ENCODE assay signal across 15 mouse cellular contexts in genomic region chr9:78104973-78105372, GRCm38 (mm10). TPM values are rescaled to one million over a fixed set of nuclear protein-coding genes. Genes with fewer than 3 reads are reported as not detected.
DNase-seq lines count a peak whose midpoint lies in the region; ATAC-seq lines count a peak whose summit lies in the region.
"Had no signal": no experiment of that assay in that cellular context is flagged by ENCODE, and none has a peak within 500 bp of the region (broad histone marks: within the 10 kb centered on the region; RNA-seq: fewer than 3 reads in every experiment).

No protein-coding gene starts in this region.

- peak overlapping the region; percentile 100 for H3K9ac ChIP-seq in liver, embryonic 13.5 days
- H3K9ac ChIP-seq: embryonic facial prominence, embryonic 15.5 days had no signal

- peak overlapping the region; percentile 99 for H3K27ac ChIP-seq in liver, embryonic 13.5 days
- H3K27ac ChIP-seq: embryonic facial prominence, embryonic 15.5 days; hindbrain, postnatal 0 days; macrophage had no signal

- no peaks in the 10 kb centered on the region for H3K27me3 ChIP-seq in liver, embryonic 13.5 days
- H3K27me3 ChIP-seq: embryonic facial prominence, embryonic 15.5 days had no signal

- H3K4me3 ChIP-seq in liver, embryonic 13.5 days (replicated peaks), result peak overlapping the region; percentile 99
- H3K4me3 ChIP-seq: embryonic facial prominence, embryonic 15.5 days had no signal

- peak; percentile 34 for ATAC-seq in liver, embryonic 13.5 days (ENCODE audit: low read depth)
- ATAC-seq: hindbrain, postnatal 0 days had no signal

- WGBS in liver, embryonic 13.5 days (ENCODE audit: insufficient replicate concordance), result 18% methylated on average over 6 of the region's 6 CpGs

- H3K36me3 ChIP-seq in liver, embryonic 13.5 days, result peaks cover 47% of the 10 kb centered on the region

- peak; percentile 74 for DNase-seq in adrenal gland, adult 2 months
- DNase-seq in adrenal gland, postnatal 4 days (ENCODE audit: low spot score in 2 of 2), result no peak
- peak; percentile 18 for DNase-seq in spleen, adult 12 weeks (ENCODE audit: low spot score)
- DNase-seq in spleen, postnatal 14 days (ENCODE audit: low spot score in 2 of 2), result no peak
- DNase-seq in liver, embryonic 13.5 days, result peak; percentile 43
- DNase-seq in right cerebral cortex, postnatal 4 days, result no peak
- DNase-seq in right cerebral cortex, adult 18-20 months, result no peak
- DNase-seq in cerebellum, postnatal 25 days, result no peak
- DNase-seq: cerebellum, adult 9-11 months; kidney, postnatal 25 days; thymus, postnatal 25 days had no signal

- peaks cover 65% of the 10 kb centered on the region for H3K4me1 ChIP-seq in liver, embryonic 13.5 days (replicated peaks)

- no peaks in the 10 kb centered on the region for H3K9me3 ChIP-seq in liver, embryonic 13.5 days (replicated peaks)
- H3K9me3 ChIP-seq: embryonic facial prominence, embryonic 15.5 days had no signal

- H3K4me2 ChIP-seq in liver, embryonic 13.5 days, result peak overlapping the region; percentile 96
- H3K4me2 ChIP-seq: embryonic facial prominence, embryonic 15.5 days had no signal

RNA-seq across cellular contexts. Expression of gene Fbxo9, which starts 3.9 kb away (rescaled TPM):
- total RNA-seq in adrenal gland, adult 2 months (2021), result 10 to 100 TPM; 82.7 to 93.8 TPM
- 85.0 and 100 TPM in 2 replicates for polyA plus RNA-seq in adrenal gland, adult 2 months (2012; rRNA removed)
- total RNA-seq in adrenal gland, postnatal 4 days (2021), result 10 to 100 TPM; 64.9 to 66.5 TPM
- 68.7 and 72.5 TPM in 2 replicates for polyA plus RNA-seq in liver, embryonic 13.5 days (2015; fragmentation: Nextera tagmentation; extraction: Ambion mirVana)

RNA-seq across cellular contexts. Expression of gene Ick, which starts 4.0 kb away (rescaled TPM):
- 10 to 100 TPM; 18.7 to 20.1 TPM for total RNA-seq in adrenal gland, adult 2 months (2021)
- 14.9 and 16.9 TPM in 2 replicates for polyA plus RNA-seq in adrenal gland, adult 2 months (2012; rRNA removed)
- 10 to 100 TPM; 35.6 to 36.1 TPM for total RNA-seq in adrenal gland, postnatal 4 days (2021)
- polyA plus RNA-seq in liver, embryonic 13.5 days (2015; fragmentation: Nextera tagmentation; extraction: Ambion mirVana), result 4.7 and 6.7 TPM in 2 replicates

RNA-seq across cellular contexts. Expression of gene Gcm1, which starts 53.2 kb away (rescaled TPM):
- total RNA-seq in adrenal gland, adult 2 months (2021), result not detected
- polyA plus RNA-seq in adrenal gland, adult 2 months (2012; rRNA removed), result not detected in 2 replicates
- not detected for total RNA-seq in adrenal gland, postnatal 4 days (2021)
- not detected in 2 replicates for polyA plus RNA-seq in liver, embryonic 13.5 days (2015; fragmentation: Nextera tagmentation; extraction: Ambion mirVana)
- total RNA-seq: left cerebral cortex, adult 8-10 months had no signal
- polyA plus RNA-seq: embryonic facial prominence, embryonic 15.5 days; macrophage had no signal

Comparison
In these comparisons a context has a peak if more than half of its experiments do, and no peak if none do; other contexts are left out.
1. DNase-seq: peak in adrenal gland, adult 2 months (single experiment), spleen, adult 12 weeks (single experiment) and liver, embryonic 13.5 days (single experiment); none in adrenal gland, postnatal 4 days (0 of 2), spleen, postnatal 14 days (0 of 2), right cerebral cortex, postnatal 4 days (single experiment), right cerebral cortex, adult 18-20 months (single experiment) and cerebellum, postnatal 25 days (0 of 2).